Mouse (Mus musculus) spleen, adult 2 months (tissue): ENCODE results near the gene Efcab11.

Experiments
- CTCF ChIP-seq: fragments of 200-500 bp; IDR thresholded peaks from 2 replicates; pipeline ENCODE4 v1.5.1; 2011; ENCODE audit warnings: mild to moderate bottlenecking, inconsistent platforms; ENCODE audit not compliant: insufficient read depth, insufficient read length, insufficient replicate concordance; ENCODE audit errors: extremely low read depth
- POLR2A ChIP-seq: fragments of 200-500 bp; IDR thresholded peaks from 2 replicates; pipeline ENCODE4 v1.6.1; 2011; ENCODE audit warnings: low read depth, low read length, inconsistent platforms

DNA sequence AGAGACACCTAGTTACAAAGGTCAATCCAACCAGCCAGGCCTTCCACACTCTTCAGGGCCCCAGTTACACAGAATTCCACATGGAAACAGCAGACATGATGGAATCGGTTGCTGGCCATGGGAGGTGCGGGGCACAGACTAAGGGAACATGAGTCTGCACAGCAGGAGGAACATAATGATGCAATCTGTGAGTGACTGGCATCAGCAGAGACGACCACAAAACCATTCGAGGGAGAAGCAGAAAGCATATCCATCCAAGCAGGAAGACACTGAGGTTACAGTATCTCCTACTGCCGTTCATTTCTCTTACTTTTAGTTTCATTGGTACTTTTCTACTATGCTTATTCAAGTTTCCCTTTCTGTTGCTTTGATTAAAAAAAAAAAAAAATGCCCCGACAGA is 9.6 kb downstream of the Efcab11 start:
- no peak for TF ChIP-seq CTCF
- no peak for TF ChIP-seq POLR2A
